Mouse (Mus musculus) intestine, postnatal 0 days (tissue): Measurements from ENCODE around the gene Epha4. TPM values are rescaled to one million over a fixed set of nuclear protein-coding genes. Genes with fewer than 3 reads are reported as not detected.

Source experiments
- ATAC-seq: fragments of 200-750 bp; cut with Nextera tagmentation; 2 replicates; pipeline ENCODE4 v1.8.0; 2017; ENCODE audit warnings: mild to moderate bottlenecking, moderate TSS enrichment, moderate library complexity
- H3K27ac ChIP-seq: fragments of 300-500 bp; sonication (generic); 2 replicates; pipeline ENCODE4 v1.5.1; 2014; ENCODE audit warnings: mild to moderate bottlenecking, low read depth, low read length, moderate library complexity
- H3K27me3 ChIP-seq: fragments of 300-500 bp; sonication (generic); replicated peaks from 2 replicates; pipeline ENCODE4 v1.6.1; 2014; ENCODE audit warnings: low read length, mixed read lengths; ENCODE audit not compliant: control insufficient read depth, insufficient read depth
- H3K36me3 ChIP-seq: fragments of 300-500 bp; sonication (generic); 2 replicates; pipeline ENCODE4 v1.6.1; 2014; ENCODE audit warnings: mild to moderate bottlenecking, moderate library complexity; ENCODE audit not compliant: control insufficient read depth, insufficient read depth
- H3K4me1 ChIP-seq: fragments of 300-500 bp; sonication (generic); replicated peaks from 2 replicates; pipeline ENCODE4 v1.6.1; 2014; ENCODE audit warnings: antibody characterized with exemption, low read length, mixed read lengths; ENCODE audit not compliant: control insufficient read depth, insufficient read depth
- H3K4me2 ChIP-seq: fragments of 300-500 bp; sonication (generic); replicated peaks from 2 replicates; pipeline ENCODE4 v1.6.1; 2014; ENCODE audit warnings: low read depth, mild to moderate bottlenecking, moderate library complexity
- H3K4me3 ChIP-seq: fragments of 300-500 bp; sonication (generic); 2 replicates; pipeline ENCODE4 v1.5.1; 2014; ENCODE audit warnings: low read depth, low read length
- H3K9ac ChIP-seq: fragments of 300-500 bp; sonication (generic); 2 replicates; pipeline ENCODE4 v1.6.1; 2014; ENCODE audit warnings: mild to moderate bottlenecking, low read depth, low read length
- H3K9me3 ChIP-seq: fragments of 300-500 bp; sonication (generic); 2 replicates; pipeline ENCODE4 v1.6.1; 2016; ENCODE audit warnings: mixed run types; ENCODE audit not compliant: control insufficient read depth
- CTCF ChIP-seq: sonication (generic); IDR thresholded peaks from 2 replicates; pipeline ENCODE4 v1.5.1; 2016; ENCODE audit warnings: low read depth, mild to moderate bottlenecking, control low read depth, antibody characterized with exemption, moderate library complexity
- WGBS: fragments of 180-500 bp; shearing (Covaris S2); extraction: QIAGEN DNeasy Blood & Tissue Kit; methylation state at CpG from one replicate; pipeline ENCODE4 v1.1.7; 2014; 5-methylcytosine and 5-hydroxymethylcytosine counted together
- polyA plus RNA-seq: library from polyadenylated mRNA; unstranded; fragments of >200 nt; fragmentation: Nextera tagmentation; extraction: Ambion mirVana; gene quantifications from 2 replicates; pipeline ENCODE4 v1.2.1, GENCODE M21; 2015

The Epha4 gene
- polyA plus RNA-seq, 1 experiment from 2014 or later = 1.5 TPM

GRCm38 (mm10) chr1:77472566-77472965 is 42.3 kb downstream of the Epha4 start:
- TF ChIP-seq CTCF = no peak
- Histone ChIP-seq H3K4me1 (0 out of 2 replicates have a peak, but pooled peaks cover 7% of the 10 kb centered on the region), H3K4me2 (no peak overlapping the region), H3K27me3 (no peaks in the 10 kb centered on the region), H3K9me3 (no peaks in the 10 kb centered on the region), H3K36me3 (no peaks in the 10 kb centered on the region), H3K27ac (no peak overlapping the region), H3K4me3 (no peak overlapping the region), H3K9ac (no peak overlapping the region)
- ATAC-seq = no peak
- 71% methylated on average over 2 of the region's 2 CpGs for WGBS

- 52% methylated on average over 5 of the region's 5 CpGs for WGBS
- no peaks in the 10 kb centered on the region for H3K27me3 ChIP-seq
- H3K9me3 ChIP-seq = no peaks in the 10 kb centered on the region
- no peak overlapping the region for H3K9ac ChIP-seq
- no peak overlapping the region for H3K27ac ChIP-seq
- H3K4me3 ChIP-seq = no peak overlapping the region
- no peak overlapping the region for H3K4me2 ChIP-seq
- H3K4me1 ChIP-seq = 0 out of 2 replicates have a peak, but pooled peaks cover 7% of the 10 kb centered on the region
- H3K36me3 ChIP-seq = no peaks in the 10 kb centered on the region
- TF ChIP-seq CTCF = no peak
- no peak for ATAC-seq
These were observed 43.4 kb downstream of the Epha4 start for GRCm38 (mm10) chr1:77471447-77471846.

- H3K27me3 ChIP-seq = no peaks in the 10 kb centered on the region
- WGBS = 18% methylated on average over 5 of the region's 5 CpGs
- TF ChIP-seq CTCF = no peak
- H3K36me3 ChIP-seq = no peaks in the 10 kb centered on the region
- no peak for ATAC-seq
- no peaks in the 10 kb centered on the region for H3K9me3 ChIP-seq
- H3K4me1 ChIP-seq = 0 out of 2 replicates have a peak, but pooled peaks cover 7% of the 10 kb centered on the region
- no peak overlapping the region for H3K27ac ChIP-seq
- no peak overlapping the region for H3K4me2 ChIP-seq
- H3K9ac ChIP-seq = no peak overlapping the region
- no peak overlapping the region for H3K4me3 ChIP-seq
These were observed 43.9 kb downstream of the Epha4 start for GRCm38 (mm10) chr1:77471037-77471436.

- H3K27ac ChIP-seq = no peak overlapping the region
- no peak overlapping the region; the same call in 1 of the 2 replicates for H3K4me2 ChIP-seq
- peak; percentile 92 for ATAC-seq
- no peak for TF ChIP-seq CTCF
- H3K36me3 ChIP-seq = no peaks in the 10 kb centered on the region
- H3K9me3 ChIP-seq = no peaks in the 10 kb centered on the region
- no peak overlapping the region for H3K9ac ChIP-seq
- no peaks in the 10 kb centered on the region for H3K27me3 ChIP-seq
- WGBS = 37% methylated on average over 5 of the region's 5 CpGs
- no peak overlapping the region for H3K4me3 ChIP-seq
- H3K4me1 ChIP-seq = no peaks in the 10 kb centered on the region
These were observed 46.1 kb downstream of the Epha4 start for GRCm38 (mm10) chr1:77468717-77469314.

DNA sequence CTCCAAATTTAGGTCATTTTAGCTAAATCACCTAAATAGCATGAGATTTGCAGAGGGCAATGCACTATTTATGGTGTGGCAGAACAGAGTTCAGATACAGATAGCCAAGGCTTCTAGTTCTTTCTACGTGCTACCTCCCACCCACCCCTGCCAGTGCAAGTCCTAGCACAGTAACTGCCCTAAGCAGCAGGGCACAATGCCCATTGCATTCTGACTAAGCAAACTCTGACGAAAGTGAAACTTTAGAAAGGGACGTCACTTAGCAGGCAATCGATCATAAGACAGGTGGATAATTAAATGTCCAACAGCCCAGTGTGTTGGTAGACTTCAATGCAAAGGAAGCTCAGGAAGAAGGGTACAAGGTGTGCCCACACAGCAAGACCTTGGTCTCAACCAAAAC is 49.4 kb downstream of the Epha4 start:
- no peaks in the 10 kb centered on the region for H3K36me3 ChIP-seq
- no peak overlapping the region for H3K27ac ChIP-seq
- no peaks in the 10 kb centered on the region for H3K9me3 ChIP-seq
- no peak overlapping the region for H3K4me3 ChIP-seq
- no peak overlapping the region for H3K9ac ChIP-seq
- WGBS = 41% methylated on average over 4 of the region's 4 CpGs
- no peaks in the 10 kb centered on the region for H3K27me3 ChIP-seq
- peak overlapping the region; percentile 32; the same call in 1 of the 2 replicates for H3K4me2 ChIP-seq
- ATAC-seq = no peak
- H3K4me1 ChIP-seq = no peaks in the 10 kb centered on the region; the same call in 1 of the 2 replicates
- TF ChIP-seq CTCF = no peak

- no peaks in the 10 kb centered on the region for H3K9me3 ChIP-seq
- no peak overlapping the region for H3K9ac ChIP-seq
- no peak for TF ChIP-seq CTCF
- WGBS = 73% methylated on average over 1 of the region's 1 CpGs
- no peak overlapping the region for H3K4me3 ChIP-seq
- ATAC-seq = no peak
- no peak overlapping the region for H3K4me2 ChIP-seq
- H3K27ac ChIP-seq = no peak overlapping the region
- no peaks in the 10 kb centered on the region for H3K36me3 ChIP-seq
- no peaks in the 10 kb centered on the region for H3K27me3 ChIP-seq
- no peaks in the 10 kb centered on the region; the same call in 1 of the 2 replicates for H3K4me1 ChIP-seq
These were observed 50.8 kb downstream of the Epha4 start for GRCm38 (mm10) chr1:77464108-77464507.
